Mouse (Mus musculus) left cerebral cortex, postnatal 25 days (tissue): ENCODE measurements around the gene Atp13a3. TPM values are rescaled to one million over a fixed set of nuclear protein-coding genes. Genes with fewer than 3 reads are reported as not detected.

Source experiments
- DNase-seq, 2 experiments: peaks; one replicate each; pipeline ENCODE4 v3.0.0; 2022; ENCODE audit warnings: low spot score in 2 of 2, mixed read lengths in 1 of 2
- intact Hi-C: fragments of 180-260 bp; cut with DNase I; formaldehyde crosslinking; loops from one replicate; pipeline ENCODE4 v1.15.1; 2025
- total RNA-seq, 2 experiments: library from RNA; stranded (reverse); gene quantifications; 2 replicates each; pipeline ENCODE4 v1.2.3; 2021

The Atp13a3 gene
- total RNA-seq, 2 experiments from 2014 or later: 57.4 to 70.1 TPM

GRCm38 (mm10) chr16:30416707-30417106, 10.9 kb upstream of the Atp13a3 start:
- no peak for DNase-seq
- intact Hi-C loops: no loop called here

- DNase-seq: peak; percentile 16 to 23
- intact Hi-C loops: no loop called here
Measured at GRCm38 (mm10) chr16:30416284-30416683, 10.5 kb upstream of the Atp13a3 start.

DNA sequence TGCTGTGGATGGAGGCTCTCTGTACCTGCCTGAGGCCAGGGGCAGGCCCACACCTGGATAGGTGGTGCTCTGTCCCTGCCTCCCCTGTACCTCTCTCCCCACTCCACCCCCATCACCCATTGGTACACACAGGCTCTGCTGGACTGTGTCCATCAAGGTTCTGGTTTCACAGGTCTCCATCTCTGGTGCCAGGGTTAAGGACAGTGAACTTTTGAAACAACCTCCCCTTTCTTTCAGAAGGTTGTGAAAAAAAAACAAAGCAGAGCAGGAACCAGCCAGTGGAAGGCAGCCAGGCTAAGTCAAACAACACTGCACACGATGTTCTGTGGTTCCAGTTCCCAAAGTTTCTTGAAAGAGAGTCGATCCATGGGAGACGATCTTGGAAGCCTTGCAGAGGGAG, 6.9 kb upstream of the Atp13a3 start:
- no peak for DNase-seq
- intact Hi-C loops: no loop called here

DNA sequence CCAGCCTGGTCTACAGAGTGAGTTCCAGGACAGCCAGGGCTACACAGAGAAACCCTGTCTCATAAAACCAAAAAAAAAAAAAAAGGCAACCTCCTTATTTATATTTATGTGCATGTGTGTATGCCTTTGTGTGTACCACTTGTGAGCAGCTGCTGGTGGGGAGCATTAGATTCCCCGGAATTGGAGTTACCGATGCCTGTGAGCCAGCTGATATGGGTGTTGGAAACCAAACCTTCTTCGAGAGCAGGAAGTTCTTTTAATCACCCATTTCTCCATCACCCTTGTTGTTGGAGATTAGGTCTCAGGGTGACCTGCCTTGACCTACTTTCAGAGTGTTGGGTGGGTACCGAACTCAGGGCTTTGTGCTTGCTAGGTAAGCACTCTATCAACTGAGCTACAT, 5.1 kb upstream of the Atp13a3 start:
- intact Hi-C loops: no loop called here
- no peak for DNase-seq

DNA sequence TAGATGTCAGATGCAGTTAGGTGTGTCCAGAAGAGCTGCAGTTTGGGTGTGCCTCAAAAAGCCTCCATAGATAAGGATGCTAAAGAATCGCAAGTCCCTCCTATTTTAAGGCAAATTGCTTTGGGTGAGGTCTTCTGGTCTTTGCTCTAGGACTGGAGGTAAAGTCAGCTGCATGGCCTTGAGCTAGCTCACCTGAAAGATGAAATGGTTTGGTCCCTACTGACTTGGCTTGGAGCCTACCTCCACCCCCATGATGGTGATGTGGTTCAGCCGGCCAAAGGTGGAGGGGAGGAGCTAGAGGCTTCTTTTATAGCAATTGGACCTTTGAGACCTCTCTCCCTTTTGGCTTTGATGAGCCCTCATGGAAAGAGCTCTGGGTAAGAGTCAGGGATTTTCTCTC, 1.7 kb upstream of the Atp13a3 start:
- intact Hi-C loops: no loop called here
- no peak for DNase-seq

DNA sequence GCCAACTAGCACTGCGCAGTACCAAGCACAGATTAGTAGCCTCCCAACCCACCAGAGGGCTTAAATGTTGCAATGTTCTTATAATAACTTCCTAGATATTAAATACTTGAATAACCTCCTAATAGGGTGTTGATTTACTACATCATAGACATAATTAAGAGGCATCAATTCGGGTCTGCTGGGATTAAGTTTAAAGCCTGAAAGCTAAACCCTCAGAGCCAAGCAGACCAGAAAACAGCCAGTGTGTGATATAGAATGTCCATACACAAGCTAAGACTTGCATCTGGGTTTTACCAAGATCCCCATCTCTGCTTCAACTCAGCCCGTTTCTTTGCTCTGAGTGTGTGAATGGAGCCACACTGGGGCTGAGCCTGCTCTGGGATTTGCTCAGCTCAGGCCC, 2.2 kb downstream of the Atp13a3 start:
- DNase-seq: no peak
- intact Hi-C loops: no loop called here

GRCm38 (mm10) chr16:30397127-30398057, 8.4 kb downstream of the Atp13a3 start:
- intact Hi-C loops: no loop called here
- DNase-seq: no peak

- intact Hi-C loops: no loop called here
- DNase-seq: no peak
Measured at GRCm38 (mm10) chr16:30395136-30395535, 10.6 kb downstream of the Atp13a3 start.

GRCm38 (mm10) chr16:30390650-30391340, 15.0 kb downstream of the Atp13a3 start:
- intact Hi-C loops: no loop called here
- no peak for DNase-seq

- intact Hi-C loops: loop anchor here (5.0 kb wide), 1 partner anchor 112 kb away; no protein-coding TSS in a partner anchor
- no peak for DNase-seq
Measured at GRCm38 (mm10) chr16:30389831-30390649, 15.7 kb downstream of the Atp13a3 start.

DNA sequence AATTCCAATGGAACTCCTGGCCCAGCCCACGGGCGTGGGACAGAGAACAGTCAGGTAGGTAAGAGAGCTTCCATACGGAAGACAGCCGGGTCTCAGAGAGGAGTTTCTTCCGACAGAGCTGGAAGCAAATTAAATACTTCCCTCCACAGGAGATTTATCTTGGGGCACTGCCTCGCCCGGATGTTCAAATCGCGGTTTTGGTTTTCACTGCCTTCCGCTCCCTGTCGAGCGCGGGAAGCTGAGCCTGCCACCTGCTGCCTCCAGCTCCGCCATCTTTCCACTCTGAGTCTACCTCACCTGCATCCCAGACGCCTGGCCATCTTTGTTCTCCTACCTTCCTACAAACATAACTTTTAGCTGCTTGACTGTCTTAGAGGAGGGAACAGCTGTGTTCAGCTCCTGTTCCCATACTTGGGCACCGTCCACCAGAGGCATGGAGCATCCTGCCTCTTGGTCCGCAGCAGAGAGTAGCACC, 16.5 kb downstream of the Atp13a3 start:
- intact Hi-C loops: loop anchor here (5.0 kb wide), 1 partner anchor 113 kb away; no protein-coding TSS in a partner anchor
- DNase-seq: peak in 1 of 2 experiments; percentile 25

- intact Hi-C loops: loop anchor here (5.0 kb wide), 1 partner anchor 114 kb away; no protein-coding TSS in a partner anchor
Measured at GRCm38 (mm10) chr16:30388522-30389209, 17.1 kb downstream of the Atp13a3 start.

GRCm38 (mm10) chr16:30387871-30388460, 17.8 kb downstream of the Atp13a3 start:
- DNase-seq: peak; percentile 11 to 18
- intact Hi-C loops: loop anchor here (5.0 kb wide), 1 partner anchor 114 kb away; no protein-coding TSS in a partner anchor

More at GRCm38 (mm10) chr16:30388522-30389209, 17.1 kb downstream of the Atp13a3 start:
- peak; percentile 91 to 92 for DNase-seq

- intact Hi-C loops: loop anchor here (5.0 kb wide), 1 partner anchor 115 kb away; no protein-coding TSS in a partner anchor
- no peak for DNase-seq
Measured at GRCm38 (mm10) chr16:30386911-30387439, 18.8 kb downstream of the Atp13a3 start.

DNA sequence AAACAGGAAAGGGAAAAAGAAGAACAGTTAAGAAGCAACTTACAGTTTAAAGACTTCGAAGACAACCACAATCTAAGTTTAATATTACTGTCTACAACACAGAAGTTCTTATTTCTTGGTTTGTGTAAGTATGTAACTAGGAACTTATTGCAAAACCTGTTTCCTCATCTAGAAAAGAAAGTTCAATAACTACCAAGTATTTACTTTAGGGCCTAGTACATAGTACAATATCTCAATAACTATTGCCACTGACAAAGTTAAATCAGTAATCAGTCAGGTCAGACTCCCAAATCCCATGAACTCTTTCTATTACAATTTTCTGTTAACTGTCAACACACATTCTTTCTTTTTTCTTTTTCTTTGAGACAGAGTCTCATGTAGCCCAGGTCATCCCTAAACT, 20.2 kb downstream of the Atp13a3 start:
- DNase-seq: no peak
- intact Hi-C loops: loop anchor here (5.0 kb wide), 1 partner anchor 117 kb away; no protein-coding TSS in a partner anchor

DNA sequence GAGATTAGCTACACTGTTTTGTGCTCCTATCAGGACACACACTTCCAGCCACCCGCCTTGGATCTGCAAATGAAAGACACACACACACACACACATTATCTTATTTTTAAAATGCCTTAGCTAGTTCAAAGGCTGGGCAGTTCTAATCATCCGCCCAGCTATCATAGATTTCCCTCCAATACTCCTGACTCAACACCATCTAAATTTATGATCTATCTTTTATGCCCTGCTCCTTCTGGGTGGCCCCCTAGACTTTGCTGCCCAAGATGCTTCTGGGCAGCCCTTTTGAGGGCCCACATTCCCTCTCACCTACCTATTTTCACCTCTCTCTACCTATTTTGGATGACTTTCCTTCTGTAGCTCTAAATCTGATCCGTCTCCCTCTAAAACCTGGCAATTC, 29.5 kb downstream of the Atp13a3 start:
- intact Hi-C loops: loop anchor here (10.0 kb wide), 1 partner anchor 699 kb away; no protein-coding TSS in a partner anchor
- DNase-seq: no peak

GRCm38 (mm10) chr16:30374927-30375326, 30.8 kb downstream of the Atp13a3 start:
- no peak for DNase-seq
- intact Hi-C loops: loop anchor here (1.0 to 10.0 kb wide), 2 partner anchors 129 to 700 kb away; no protein-coding TSS in a partner anchor

DNA sequence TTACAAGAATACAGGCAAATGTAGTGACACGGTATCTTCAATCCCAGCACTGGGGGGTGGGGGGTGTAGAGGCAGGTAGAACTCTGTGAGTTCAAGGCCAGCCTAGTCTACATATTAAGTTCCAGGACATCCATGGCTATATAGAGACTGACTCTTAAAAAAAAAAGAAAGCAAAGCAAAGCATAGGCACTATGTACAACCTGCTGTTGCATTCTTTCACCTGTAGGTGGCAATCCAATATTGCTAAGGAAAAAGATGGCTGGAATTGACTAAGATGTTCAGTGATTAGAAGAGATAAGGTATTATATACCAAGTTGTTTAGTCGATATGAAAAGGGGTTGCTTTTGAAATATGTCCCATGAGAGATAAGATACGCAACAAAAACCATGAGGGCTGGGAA, 31.5 kb downstream of the Atp13a3 start:
- DNase-seq: peak; percentile 51 to 68
- intact Hi-C loops: loop anchor here (1.0 to 10.0 kb wide), 2 partner anchors 130 to 701 kb away; no protein-coding TSS in a partner anchor
